Mouse (Mus musculus) heart, postnatal 0 days (tissue): ENCODE measurements around the gene Cers1. TPM values are rescaled to one million over a fixed set of nuclear protein-coding genes. Genes with fewer than 3 reads are reported as not detected.

Source experiments
- ATAC-seq: fragments of 200-750 bp; cut with Nextera tagmentation; 2 replicates; pipeline ENCODE4 v1.8.0; 2017; ENCODE audit warnings: low read depth, moderate number of reproducible peaks, moderate library complexity; ENCODE audit not compliant: insufficient read depth
- DNase-seq: peaks from one replicate; pipeline ENCODE4 v3.0.0-alpha.2; 2016; ENCODE audit warnings: low spot score
- H3K27ac ChIP-seq: fragments of 300-500 bp; sonication (generic); 2 replicates; pipeline ENCODE4 v1.5.1; 2014; ENCODE audit warnings: low read depth, mild to moderate bottlenecking
- H3K27me3 ChIP-seq: fragments of 300-500 bp; sonication (generic); 2 replicates; pipeline ENCODE4 v1.6.1; 2014; ENCODE audit warnings: low read length, mixed read lengths; ENCODE audit not compliant: control insufficient read depth, insufficient read depth
- H3K36me3 ChIP-seq: fragments of 300-500 bp; sonication (generic); replicated peaks from 2 replicates; pipeline ENCODE4 v1.6.1; 2014; ENCODE audit warnings: low read length, mixed read lengths; ENCODE audit not compliant: control insufficient read depth, insufficient read depth
- H3K4me1 ChIP-seq: fragments of 300-500 bp; sonication (generic); 2 replicates; pipeline ENCODE4 v1.6.1; 2014; ENCODE audit warnings: antibody characterized with exemption; ENCODE audit not compliant: control insufficient read depth, insufficient read depth
- H3K4me2 ChIP-seq: fragments of 300-500 bp; sonication (generic); 2 replicates; pipeline ENCODE4 v1.6.1; 2014; ENCODE audit warnings: low read depth, mild to moderate bottlenecking, low read length, moderate library complexity
- H3K4me3 ChIP-seq: fragments of 300-500 bp; sonication (generic); 2 replicates; pipeline ENCODE4 v1.5.1; 2014; ENCODE audit warnings: low read depth, low read length
- H3K9ac ChIP-seq: fragments of 300-500 bp; sonication (generic); replicated peaks from 2 replicates; pipeline ENCODE4 v1.6.1; 2014; ENCODE audit warnings: low read depth, low read length, mixed read lengths
- H3K9me3 ChIP-seq: fragments of 300-500 bp; sonication (generic); replicated peaks from 2 replicates; pipeline ENCODE4 v1.6.1; 2016; ENCODE audit warnings: low read length; ENCODE audit not compliant: control insufficient read depth
- CTCF ChIP-seq: IDR thresholded peaks from 2 replicates; pipeline ENCODE4 v1.5.1; 2016; ENCODE audit warnings: antibody characterized with exemption, control low read depth, low read depth
- EP300 ChIP-seq: IDR thresholded peaks from 2 replicates; pipeline ENCODE4 v1.6.1; 2016; ENCODE audit warnings: antibody characterized with exemption, low read depth
- WGBS: fragments of 180-500 bp; shearing (Covaris S2); extraction: QIAGEN DNeasy Blood & Tissue Kit; methylation state at CpG from one replicate; pipeline ENCODE4 v1.1.7; 2014; 5-methylcytosine and 5-hydroxymethylcytosine counted together
- polyA plus RNA-seq: library from polyadenylated mRNA; unstranded; fragments of >200 nt; fragmentation: Nextera tagmentation; extraction: Ambion mirVana; gene quantifications from 2 replicates; pipeline ENCODE4 v1.2.1, GENCODE M21; 2015
- total RNA-seq: library from RNA; depleted of rRNA; stranded (reverse); fragments of >200 nt; gene quantifications from 2 replicates; pipeline ENCODE4 v1.2.3, GENCODE M21; 2014; ENCODE audit warnings: low replicate concordance

The Cers1 gene
- total and polyA plus RNA-seq, 2 experiments from 2014 or later: 0.27 to 0.80 TPM

DNA sequence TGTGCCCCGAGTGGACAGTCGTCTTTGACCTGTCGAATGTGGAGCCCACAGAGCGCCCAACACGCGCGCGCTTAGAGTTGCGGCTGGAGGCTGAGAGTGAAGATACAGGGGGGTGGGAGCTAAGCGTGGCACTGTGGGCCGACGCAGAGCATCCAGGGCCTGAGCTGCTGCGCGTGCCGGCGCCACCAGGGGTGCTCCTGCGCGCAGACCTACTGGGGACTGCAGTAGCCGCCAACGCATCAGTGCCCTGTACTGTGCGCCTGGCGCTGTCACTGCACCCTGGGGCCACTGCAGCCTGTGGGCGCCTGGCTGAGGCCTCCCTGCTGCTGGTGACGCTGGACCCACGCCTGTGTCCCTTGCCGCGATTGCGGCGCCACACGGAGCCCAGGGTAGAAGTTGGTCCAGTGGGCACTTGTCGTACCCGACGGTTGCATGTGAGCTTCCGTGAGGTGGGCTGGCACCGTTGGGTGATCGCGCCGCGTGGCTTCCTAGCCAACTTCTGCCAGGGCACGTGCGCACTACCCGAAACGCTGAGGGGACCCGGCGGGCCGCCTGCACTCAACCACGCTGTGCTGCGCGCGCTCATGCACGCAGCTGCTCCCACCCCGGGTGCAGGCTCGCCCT lies 15.3 kb downstream of the Cers1 start:
- Histone ChIP-seq H3K9ac (no peak overlapping the region), H3K9me3 (no peaks in the 10 kb centered on the region), H3K27ac (no peak overlapping the region), H3K36me3 (peaks cover 45% of the 10 kb centered on the region), H3K4me2 (peak overlapping the region; percentile 8; the same call in 1 of the 2 replicates), H3K27me3 (peaks cover 11% of the 10 kb centered on the region; the same call in 1 of the 2 replicates), H3K4me3 (no peak overlapping the region), H3K4me1 (no peaks in the 10 kb centered on the region)
- DNase-seq (peak; percentile 57), ATAC-seq (peak; percentile 69)
- peak; percentile 33 for TF ChIP-seq CTCF
- TF ChIP-seq EP300: no peak
- 45% methylated on average over 53 of the region's 53 CpGs for WGBS

DNA sequence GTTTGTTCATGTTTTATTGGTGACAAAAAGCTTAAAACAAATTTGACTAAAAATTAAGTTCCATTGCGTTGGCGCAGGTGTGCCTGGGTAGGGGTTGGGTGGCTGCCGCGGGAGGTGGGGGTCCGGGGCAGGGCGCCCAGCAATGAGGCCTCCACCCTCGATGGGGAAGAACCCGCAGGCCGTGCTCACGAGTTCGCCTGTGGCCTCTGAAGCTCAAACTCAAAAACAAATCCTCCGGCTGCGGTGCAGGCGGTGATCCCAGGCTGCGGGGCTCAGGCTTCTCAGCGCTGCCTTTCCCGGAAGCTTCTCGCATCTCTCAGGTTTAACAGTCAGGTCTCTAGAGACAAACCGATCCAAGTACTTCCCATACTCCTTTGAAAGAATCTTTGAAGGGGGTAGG lies 16.0 kb downstream of the Cers1 start:
- no peak overlapping the region for H3K4me2 ChIP-seq
- 90% methylated on average over 19 of the region's 19 CpGs for WGBS
- no peak overlapping the region for H3K4me3 ChIP-seq
- peaks cover 11% of the 10 kb centered on the region; the same call in 1 of the 2 replicates for H3K27me3 ChIP-seq
- no peaks in the 10 kb centered on the region for H3K9me3 ChIP-seq
- H3K36me3 ChIP-seq: peaks cover 52% of the 10 kb centered on the region
- TF ChIP-seq CTCF (no peak), EP300 (no peak)
- no peak for ATAC-seq
- no peaks in the 10 kb centered on the region for H3K4me1 ChIP-seq
- H3K9ac ChIP-seq: no peak overlapping the region
- H3K27ac ChIP-seq: no peak overlapping the region
- no peak for DNase-seq

DNA sequence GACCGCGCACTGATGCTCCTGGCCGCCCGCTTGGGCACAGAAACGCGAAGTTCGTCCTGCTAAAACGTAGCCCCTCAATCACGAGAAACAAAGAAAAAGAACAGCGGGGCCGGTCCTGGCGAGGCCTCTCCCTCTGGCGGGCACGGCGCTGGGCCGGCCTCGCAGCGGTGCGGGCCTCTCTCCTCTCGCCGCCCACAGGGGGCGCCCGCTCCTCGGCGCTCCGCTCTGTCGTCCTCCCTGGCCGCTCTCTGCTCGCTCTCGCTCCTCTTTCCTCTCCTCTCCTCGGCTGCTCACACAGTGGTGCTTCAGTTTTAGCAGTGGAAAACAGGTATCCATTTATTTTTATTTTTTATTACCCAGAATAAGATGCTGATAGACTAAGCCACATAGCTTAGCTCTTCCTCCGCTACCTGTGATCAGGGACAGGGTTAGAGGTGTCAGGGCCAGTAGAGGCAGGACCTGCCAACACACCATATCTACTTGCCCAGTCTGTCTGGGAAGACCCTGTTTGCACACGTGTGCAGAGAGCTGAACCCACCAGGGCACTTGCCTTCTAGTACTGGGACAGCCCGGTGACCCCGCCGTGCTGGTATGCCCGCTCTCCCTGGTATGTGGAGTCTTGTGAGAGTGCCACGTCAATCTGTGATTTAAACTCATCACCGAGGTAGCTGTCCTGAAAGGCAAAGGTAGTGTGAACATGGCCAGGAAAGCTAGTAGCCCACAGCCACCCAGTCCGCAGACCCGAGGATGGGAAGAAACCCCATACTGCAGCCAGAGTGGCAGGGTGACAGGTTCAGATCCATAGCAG lies 16.7 kb downstream of the Cers1 start:
- Histone ChIP-seq H3K9ac (no peak overlapping the region), H3K9me3 (no peaks in the 10 kb centered on the region), H3K27me3 (peaks cover 11% of the 10 kb centered on the region; the same call in 1 of the 2 replicates), H3K4me2 (no peak overlapping the region), H3K4me1 (no peaks in the 10 kb centered on the region), H3K36me3 (peaks cover 60% of the 10 kb centered on the region), H3K27ac (no peak overlapping the region), H3K4me3 (no peak overlapping the region)
- 35% methylated on average over 39 of the region's 41 CpGs for WGBS
- ATAC-seq (peak; percentile 73), DNase-seq (peak; percentile 79)
- TF ChIP-seq CTCF: peak; percentile 66
- TF ChIP-seq EP300: no peak

DNA sequence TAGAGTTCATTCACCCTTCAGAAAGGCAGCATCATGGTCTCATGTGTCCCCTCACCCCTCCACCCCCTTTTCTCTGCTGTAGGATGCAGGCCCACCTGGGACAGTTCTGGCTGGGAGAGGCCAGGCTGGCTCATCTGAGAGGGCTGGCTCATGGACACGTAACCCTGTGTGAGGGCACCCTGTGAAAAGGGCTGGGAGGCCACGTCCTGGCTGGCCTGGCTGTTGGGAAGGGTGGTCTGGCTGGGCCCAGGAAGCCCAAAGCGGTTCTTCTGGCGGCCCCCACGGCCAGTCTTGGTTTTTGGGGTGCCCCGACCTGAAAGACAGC lies 17.3 kb downstream of the Cers1 start:
- Histone ChIP-seq H3K4me3 (no peak overlapping the region), H3K27ac (no peak overlapping the region), H3K4me2 (no peak overlapping the region), H3K9ac (no peak overlapping the region), H3K27me3 (peaks cover 11% of the 10 kb centered on the region; the same call in 1 of the 2 replicates), H3K9me3 (no peaks in the 10 kb centered on the region), H3K36me3 (peaks cover 65% of the 10 kb centered on the region), H3K4me1 (no peaks in the 10 kb centered on the region)
- DNase-seq: no peak
- no peak for ATAC-seq
- TF ChIP-seq EP300: no peak
- no peak for TF ChIP-seq CTCF
- 92% methylated on average over 6 of the region's 6 CpGs for WGBS

DNA sequence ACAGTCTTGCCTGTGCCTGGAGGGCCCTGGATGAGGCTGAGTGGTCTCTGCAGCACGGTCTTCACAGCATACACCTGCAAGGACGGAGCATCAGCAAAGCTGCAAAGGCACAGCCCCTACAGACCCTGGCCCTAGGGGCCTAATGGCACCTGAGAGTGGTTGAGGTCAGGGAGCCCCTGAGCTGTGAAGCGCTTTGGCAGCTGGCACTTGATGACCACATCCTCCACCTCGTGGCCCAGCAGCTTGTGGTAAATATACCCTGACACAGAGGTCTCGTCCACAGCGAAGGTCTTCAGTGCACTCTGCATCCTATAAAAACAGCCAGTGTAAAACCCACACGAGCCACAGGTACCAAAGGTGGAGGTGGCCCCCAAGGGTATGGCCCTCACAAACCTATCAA lies 23.4 kb downstream of the Cers1 start:
- H3K27me3 ChIP-seq: no peaks in the 10 kb centered on the region
- H3K36me3 ChIP-seq: peaks cover 97% of the 10 kb centered on the region
- no peak overlapping the region for H3K27ac ChIP-seq
- H3K4me1 ChIP-seq: no peaks in the 10 kb centered on the region
- H3K4me3 ChIP-seq: no peak overlapping the region
- no peak for DNase-seq
- no peak for ATAC-seq
- TF ChIP-seq EP300 (no peak), CTCF (no peak)
- H3K9me3 ChIP-seq: no peaks in the 10 kb centered on the region
- no peak overlapping the region for H3K4me2 ChIP-seq
- H3K9ac ChIP-seq: no peak overlapping the region
- WGBS: 82% methylated on average over 7 of the region's 7 CpGs
